Mouse (Mus musculus) heart, embryonic 10.5 days (tissue): ENCODE measurements around the gene Bcl9. TPM values are rescaled to one million over a fixed set of nuclear protein-coding genes. Genes with fewer than 3 reads are reported as not detected.

Experiments
- DNase-seq: peaks from one replicate; pipeline ENCODE4 v3.0.0-alpha.2; 2017; ENCODE audit warnings: low spot score
- H3K27ac ChIP-seq: fragments of 300-500 bp; sonication (generic); 2 replicates; pipeline ENCODE4 v1.5.1; 2016; ENCODE audit warnings: mild to moderate bottlenecking
- H3K27me3 ChIP-seq: fragments of 300-500 bp; sonication (generic); 2 replicates; pipeline ENCODE4 v1.6.1; 2016; ENCODE audit warnings: mild to moderate bottlenecking; ENCODE audit not compliant: poor library complexity, insufficient read depth, severe bottlenecking
- H3K36me3 ChIP-seq: fragments of 300-500 bp; sonication (generic); 2 replicates; pipeline ENCODE4 v1.6.1; 2016; ENCODE audit warnings: mild to moderate bottlenecking, moderate library complexity
- H3K4me1 ChIP-seq: fragments of 300-500 bp; sonication (generic); 2 replicates; pipeline ENCODE4 v1.6.1; 2016; ENCODE audit warnings: mild to moderate bottlenecking
- H3K4me3 ChIP-seq: fragments of 300-500 bp; sonication (generic); 2 replicates; pipeline ENCODE4 v1.5.1; 2016; ENCODE audit warnings: mild to moderate bottlenecking, moderate library complexity
- H3K9me3 ChIP-seq: fragments of 300-500 bp; sonication (generic); 2 replicates; pipeline ENCODE4 v1.6.1; 2016; ENCODE audit warnings: mild to moderate bottlenecking, moderate library complexity
- WGBS: fragments of 180-500 bp; shearing (Covaris S2); methylation state at CpG from one replicate; pipeline ENCODE4 v1.1.7; 2016; 5-methylcytosine and 5-hydroxymethylcytosine counted together
- polyA plus RNA-seq: library from polyadenylated mRNA; unstranded; fragments of >200 nt; fragmentation: Nextera tagmentation; extraction: Ambion mirVana; gene quantifications from 2 replicates; pipeline ENCODE4 v1.2.1, GENCODE M21; 2016

The Bcl9 gene
- polyA plus RNA-seq, 1 experiment from 2014 or later, result 45.9 TPM

DNA sequence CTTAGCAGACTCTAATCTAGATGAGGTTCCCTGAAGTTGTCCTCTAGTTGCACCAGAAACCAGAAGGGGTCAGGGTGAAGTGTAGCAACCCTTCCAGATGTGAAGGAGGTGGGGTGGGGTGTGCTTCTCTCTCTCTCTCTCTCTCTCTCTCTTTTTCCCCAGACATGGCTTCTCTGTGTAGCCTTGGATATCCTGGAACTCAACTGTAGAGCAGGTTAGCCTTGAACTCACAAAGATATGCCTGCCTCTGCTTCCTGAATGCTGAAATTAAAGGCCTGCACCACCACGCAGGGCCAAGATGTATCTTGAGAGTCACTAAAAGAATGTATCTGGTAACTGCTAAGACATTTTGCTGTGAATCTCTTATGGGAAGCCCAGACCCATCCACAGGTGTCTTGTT lies 140.4 kb downstream of the Bcl9 start:
- DNase-seq, result no peak
- H3K4me3 ChIP-seq, result no peak overlapping the region
- H3K27ac ChIP-seq, result no peak overlapping the region
- H3K9me3 ChIP-seq, result no peaks in the 10 kb centered on the region
- H3K27me3 ChIP-seq, result no peaks in the 10 kb centered on the region
- no peaks in the 10 kb centered on the region for H3K36me3 ChIP-seq
- peaks cover 14% of the 10 kb centered on the region for H3K4me1 ChIP-seq
- 79% methylated on average over 1 of the region's 1 CpGs for WGBS

DNA sequence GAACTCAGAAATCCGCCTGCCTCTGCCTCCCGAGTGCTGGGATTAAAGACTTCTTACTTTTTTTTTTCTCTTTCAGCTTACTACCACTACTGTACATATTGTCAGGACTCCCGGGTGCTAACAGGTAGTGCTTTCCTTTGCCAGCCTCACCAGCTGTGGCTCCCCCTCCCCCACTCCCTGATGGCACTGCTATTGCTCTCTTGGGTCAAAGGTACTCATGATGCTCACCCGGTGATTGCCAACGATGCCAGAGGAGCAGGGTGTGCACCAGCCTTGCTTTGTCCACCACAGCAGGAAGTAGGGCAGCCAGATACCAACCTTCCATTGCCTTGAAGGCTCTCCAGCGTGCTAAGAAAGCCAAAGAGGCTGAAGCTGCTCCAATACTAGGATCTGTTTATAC lies 141.3 kb downstream of the Bcl9 start:
- Histone ChIP-seq H3K27me3 (no peaks in the 10 kb centered on the region), H3K4me1 (peaks cover 16% of the 10 kb centered on the region), H3K4me3 (no peak overlapping the region), H3K9me3 (no peaks in the 10 kb centered on the region), H3K36me3 (no peaks in the 10 kb centered on the region), H3K27ac (no peak overlapping the region)
- WGBS, result 90% methylated on average over 6 of the region's 6 CpGs
- DNase-seq, result no peak

Other genes with a start within 250 kb of the Bcl9 start
- 54.0 and 66.9 TPM in 2 replicates for gene Acp6, start 139.1 kb downstream of the Bcl9 start, polyA plus RNA-seq
- not detected in 2 replicates for gene Olfr1402, start 124.1 kb upstream of the Bcl9 start, polyA plus RNA-seq